Mouse (Mus musculus) retina, adult 2 months (tissue): Measurements from ENCODE around the gene Wwp2.

Source experiments
- DNase-seq: peaks from one replicate; pipeline ENCODE4 v3.0.0-alpha.2; 2012; ENCODE audit warnings: low read depth, low spot score

Wwp2 gene

DNA sequence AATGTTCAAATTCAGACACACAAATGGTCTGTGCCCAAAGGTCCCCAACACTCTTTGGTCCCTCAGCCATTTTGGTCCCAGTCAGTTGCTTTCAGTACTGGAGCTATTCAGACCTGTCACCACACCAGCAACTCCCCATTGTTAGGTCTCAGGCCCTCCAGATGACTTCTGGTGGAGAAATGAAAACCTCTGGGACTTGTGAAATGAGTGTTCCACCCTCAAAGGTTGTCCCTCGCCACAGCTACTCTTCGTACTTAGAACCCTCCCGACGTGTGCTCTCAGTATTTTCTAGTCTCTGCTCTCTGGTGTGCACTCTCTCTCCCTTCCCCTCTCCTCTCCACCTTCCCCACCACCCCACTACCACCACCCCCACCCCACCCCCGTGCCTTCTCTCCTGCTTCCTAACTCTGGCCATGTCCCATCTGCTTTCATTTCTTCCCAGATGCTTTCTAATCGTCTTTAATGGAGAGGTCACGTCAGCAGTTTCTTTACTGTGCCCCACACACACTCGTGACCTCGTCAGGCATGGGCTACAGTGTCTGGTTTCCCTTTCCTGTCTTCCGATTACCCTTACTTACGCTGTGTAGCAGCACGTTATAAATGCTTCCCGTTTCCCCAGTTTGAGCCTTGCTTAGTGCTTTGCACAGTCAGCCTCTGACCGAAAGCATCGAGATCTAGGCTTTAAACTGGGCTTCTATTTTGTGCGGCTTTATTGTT lies 124.8 kb downstream of the Wwp2 start:
- no peak for DNase-seq

- DNase-seq: no peak
These were observed 126.0 kb downstream of the Wwp2 start for GRCm38 (mm10) chr8:107562164-107562563.

- no peak for DNase-seq
These were observed 134.9 kb downstream of the Wwp2 start for GRCm38 (mm10) chr8:107571046-107571445.

GRCm38 (mm10) chr8:107571486-107572135 lies 135.4 kb downstream of the Wwp2 start:
- no peak for DNase-seq

DNA sequence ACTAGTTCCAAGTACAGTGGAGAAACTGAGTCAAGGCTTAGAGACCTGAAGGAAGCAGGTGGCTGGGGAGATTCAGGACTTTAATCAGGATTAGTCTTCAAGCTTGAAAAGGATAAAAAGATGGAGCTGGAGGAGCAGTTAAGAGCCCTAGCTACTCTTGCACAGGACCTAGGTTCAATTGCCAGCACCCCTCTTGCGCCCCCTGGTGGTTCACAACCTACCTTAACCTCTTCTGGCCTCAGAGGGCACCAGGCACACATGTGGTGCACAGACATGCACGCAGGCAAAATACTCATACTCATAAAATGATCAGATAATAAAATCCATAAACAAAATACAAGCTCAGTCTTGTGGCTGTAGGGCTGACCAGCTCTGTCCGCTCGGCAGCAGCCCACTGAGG lies 136.3 kb downstream of the Wwp2 start:
- no peak for DNase-seq

GRCm38 (mm10) chr8:107574771-107575170 lies 138.6 kb downstream of the Wwp2 start:
- no peak for DNase-seq

DNA sequence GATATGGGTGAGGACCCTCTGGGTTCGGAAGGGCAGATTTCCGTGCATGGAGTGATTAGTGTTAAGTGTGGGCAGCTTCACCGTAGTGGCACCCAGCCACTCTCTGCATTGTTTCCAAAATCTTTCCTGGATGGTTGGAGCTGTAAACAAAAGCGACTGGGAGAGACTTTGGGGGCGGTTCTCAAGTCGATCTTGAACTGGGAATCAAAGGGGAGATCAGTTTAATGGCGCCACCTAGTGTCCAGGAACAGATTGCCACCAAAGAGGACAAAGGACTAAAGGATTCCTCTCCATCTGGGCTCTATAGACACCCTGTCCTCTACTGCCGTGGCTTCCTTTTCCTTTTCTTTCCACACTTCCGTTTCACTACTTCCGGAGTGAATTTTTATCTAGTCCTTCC lies 140.5 kb downstream of the Wwp2 start:
- DNase-seq: peak; percentile 56

GRCm38 (mm10) chr8:107577640-107578039 lies 141.5 kb downstream of the Wwp2 start:
- DNase-seq: no peak

DNA sequence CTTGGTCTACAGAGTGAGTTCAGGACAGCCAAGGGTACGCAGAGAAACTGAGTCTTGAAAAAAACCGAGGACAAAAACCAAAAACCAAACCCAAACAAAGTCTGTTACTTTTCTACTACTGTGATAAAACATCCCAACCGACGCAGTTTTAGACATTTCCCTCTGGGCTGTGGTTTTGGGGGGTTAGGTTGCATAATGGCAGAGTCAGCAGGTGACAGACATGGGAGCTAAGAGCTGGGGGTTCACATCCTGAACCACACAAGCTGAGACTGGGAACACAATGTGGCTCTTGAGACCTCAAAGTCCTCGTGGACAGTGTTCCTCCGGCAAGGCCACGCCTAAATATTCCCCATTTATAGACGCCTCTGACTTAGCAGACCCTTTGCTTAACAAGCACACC lies 142.0 kb downstream of the Wwp2 start:
- no peak for DNase-seq

DNA sequence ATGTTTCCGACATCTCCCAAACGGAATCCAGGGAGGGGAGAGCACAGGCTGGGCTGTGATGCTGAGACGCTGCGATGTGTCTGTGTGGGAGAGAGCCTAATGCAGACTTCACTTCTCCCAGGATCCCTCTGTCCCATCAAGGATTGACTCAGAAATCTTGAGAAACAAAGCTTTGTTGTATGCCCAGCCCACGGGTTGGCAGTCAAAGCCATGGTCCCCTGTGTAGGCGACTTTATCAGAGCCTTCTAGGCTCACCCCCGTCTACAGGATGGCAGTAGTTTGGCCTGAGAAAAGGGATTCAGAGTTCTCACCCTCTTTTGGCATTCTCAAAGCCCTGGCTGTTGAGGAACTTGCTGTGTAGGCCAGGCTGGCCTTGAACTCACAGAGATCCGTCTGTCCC lies 142.4 kb downstream of the Wwp2 start:
- DNase-seq: no peak

DNA sequence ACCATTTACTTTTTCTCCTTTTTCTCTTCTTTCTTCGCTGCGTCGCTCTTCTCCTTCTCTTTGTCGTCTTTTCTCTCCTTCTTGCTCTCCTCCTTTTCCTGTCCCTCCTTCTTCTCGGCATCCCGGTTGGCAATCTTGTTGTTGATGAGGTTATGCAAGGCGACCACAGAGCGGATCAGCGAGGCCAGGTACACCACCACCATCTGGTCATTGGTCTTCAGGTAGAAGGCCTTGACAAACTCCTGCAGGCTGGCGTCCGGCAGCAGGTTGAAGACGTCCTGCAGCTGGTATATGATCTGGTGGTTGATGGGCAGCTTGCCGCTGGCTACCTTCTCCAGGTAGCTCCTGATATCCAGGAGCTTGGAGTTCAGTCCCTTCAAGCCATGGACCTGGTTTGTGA lies 144.7 kb downstream of the Wwp2 start:
- no peak for DNase-seq

GRCm38 (mm10) chr8:107581536-107581935 lies 145.4 kb downstream of the Wwp2 start:
- DNase-seq: no peak

GRCm38 (mm10) chr8:107582136-107582535 lies 146.0 kb downstream of the Wwp2 start:
- DNase-seq: no peak

GRCm38 (mm10) chr8:107587429-107587994 lies 151.3 kb downstream of the Wwp2 start:
- no peak for DNase-seq

DNA sequence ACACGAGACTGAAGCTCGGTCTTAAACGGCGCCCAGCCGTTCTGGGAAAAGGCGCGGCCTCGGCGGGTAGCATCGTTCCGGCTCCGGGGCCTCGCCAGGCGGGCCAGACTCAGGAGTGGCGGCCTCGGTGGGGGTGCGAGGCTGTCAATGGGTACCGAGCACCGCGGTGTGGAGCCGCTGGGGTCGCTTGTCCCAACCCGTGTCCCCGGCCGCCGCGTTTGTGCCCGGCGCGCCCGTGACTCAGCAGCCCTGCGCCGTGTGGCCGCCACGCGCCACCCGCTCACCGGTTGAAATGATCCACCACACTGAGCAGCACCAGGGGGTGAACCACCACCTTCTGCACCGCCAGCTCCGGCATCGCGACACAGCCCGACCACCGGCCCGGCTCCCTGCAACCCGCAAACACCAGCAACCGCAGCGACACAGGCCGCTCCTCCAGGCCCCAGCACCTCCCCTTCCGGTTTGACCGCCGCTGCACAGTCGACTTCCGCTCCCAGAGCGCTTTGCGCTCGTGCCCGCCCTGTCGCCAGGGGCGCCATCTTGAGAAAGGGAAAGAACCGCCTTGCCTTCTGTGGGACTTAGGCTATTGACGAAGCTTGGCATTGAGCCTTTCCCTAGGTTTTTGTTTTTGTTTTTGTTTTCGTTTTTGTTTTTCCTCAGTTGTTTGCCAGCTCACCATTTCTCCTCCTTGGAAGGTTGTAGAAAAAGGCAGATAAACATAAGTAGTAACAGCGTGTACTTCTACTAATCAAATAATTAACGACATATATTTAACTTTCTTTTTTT lies 152.0 kb downstream of the Wwp2 start, which contains the start of gene Psmd7:
Gene Psmd7 (minus strand): TSS at position 470 of the 786 bp plus-strand sequence.
- peak; percentile 82 for DNase-seq

GRCm38 (mm10) chr8:107593967-107594729 lies 158.0 kb downstream of the Wwp2 start:
- DNase-seq: no peak

- no peak for DNase-seq
These were observed 158.7 kb downstream of the Wwp2 start for GRCm38 (mm10) chr8:107594817-107595216.

GRCm38 (mm10) chr8:107597731-107598130 lies 161.6 kb downstream of the Wwp2 start:
- no peak for DNase-seq

DNA sequence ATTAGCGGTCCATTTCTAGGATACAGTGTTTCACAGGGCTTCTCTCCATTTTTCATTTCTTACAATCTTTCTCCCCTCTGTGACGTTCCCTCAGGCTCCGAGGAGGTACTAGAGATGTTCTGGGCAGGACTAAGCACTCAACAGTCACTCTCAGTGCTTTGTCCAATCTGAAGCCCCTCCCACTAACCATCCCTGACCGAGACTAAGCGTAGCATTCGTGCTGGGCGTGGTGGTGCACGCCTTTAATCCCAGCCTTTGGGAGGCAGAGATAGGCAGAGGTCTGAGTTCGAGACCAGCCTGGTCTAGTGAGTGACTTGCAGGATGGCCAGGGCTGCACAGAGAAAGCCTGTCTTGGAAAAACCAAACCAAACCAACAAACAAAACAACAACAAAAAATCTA lies 163.5 kb downstream of the Wwp2 start:
- no peak for DNase-seq

DNA sequence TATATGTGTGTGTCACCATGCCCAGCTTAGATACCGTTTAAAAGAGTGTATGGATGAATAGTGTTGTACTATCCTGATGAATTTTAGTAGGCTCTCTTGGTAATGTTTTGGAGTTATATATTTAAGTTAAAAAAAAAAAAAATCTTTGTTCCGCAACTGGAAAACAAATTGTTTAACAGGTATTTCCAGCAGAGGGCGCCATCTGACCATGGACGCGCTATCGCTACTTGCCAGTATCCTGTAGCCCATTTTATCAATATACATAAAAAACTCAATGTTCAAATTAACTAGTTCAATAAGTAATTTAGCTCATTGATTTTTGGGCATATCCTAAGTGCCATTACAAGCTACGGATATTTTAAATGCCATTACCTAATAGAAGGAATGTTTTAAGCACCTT lies 166.9 kb downstream of the Wwp2 start:
- DNase-seq: peak; percentile 37
